Mouse (Mus musculus): ENCODE data around the gene Tcp10a.
"Not testable (repeated sequence)": the region's sequence is repeated elsewhere in the genome, so short reads cannot be mapped to it uniquely, and the experiment has no call there.

DNA sequence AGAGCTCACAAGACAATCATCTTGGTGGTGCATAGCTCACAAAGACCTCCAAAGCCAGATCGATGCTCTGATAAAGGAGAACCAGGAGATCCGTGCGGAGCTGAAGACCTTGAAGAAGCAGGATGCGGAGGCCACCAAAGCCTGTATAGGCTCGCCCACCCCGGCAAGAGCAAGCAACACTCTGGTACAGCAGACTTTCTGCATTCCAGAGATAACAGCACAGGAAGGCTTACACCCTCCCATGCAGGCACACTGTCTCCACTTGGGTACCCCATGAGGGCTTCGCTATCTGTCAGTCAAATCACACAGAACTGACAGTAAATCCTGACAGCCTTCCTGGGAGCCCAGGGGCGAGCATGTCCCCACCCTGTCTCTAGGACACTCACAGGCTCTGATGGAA lies 2.0 kb downstream of the Tcp10a start:
- TF ChIP-seq CTCF (IDR thresholded peaks at IDR 0.05; ENCODE audit: extremely low read depth, insufficient read length, insufficient replicate concordance, low read depth, low read length); POLR2A (IDR thresholded peaks at IDR 0.05; ENCODE audit: low read depth, low read length): not testable (repeated sequence)

Data from small intestine, adult 2 months (tissue).